Mouse (Mus musculus) lung, embryonic 15.5 days (tissue): ENCODE measurements around the gene Myh9. TPM values are rescaled to one million over a fixed set of nuclear protein-coding genes. Genes with fewer than 3 reads are reported as not detected.

Experiments used
- ATAC-seq: fragments of 200-750 bp; cut with Nextera tagmentation; 2 replicates; pipeline ENCODE4 v1.8.0; 2017; ENCODE audit warnings: moderate number of reproducible peaks, borderline replicate concordance; ENCODE audit not compliant: low FRiP score, low TSS enrichment; ENCODE audit errors: extremely low read depth
- H3K27ac ChIP-seq: fragments of 300-500 bp; sonication (generic); 2 replicates; pipeline ENCODE4 v1.5.1; 2015; ENCODE audit warnings: moderate library complexity, mild to moderate bottlenecking, inconsistent platforms
- H3K27me3 ChIP-seq: fragments of 300-500 bp; sonication (generic); 2 replicates; pipeline ENCODE4 v1.6.1; 2015; ENCODE audit warnings: inconsistent platforms
- H3K36me3 ChIP-seq: fragments of 300-500 bp; sonication (generic); 2 replicates; pipeline ENCODE4 v1.6.1; 2015; ENCODE audit warnings: inconsistent platforms
- H3K4me1 ChIP-seq: fragments of 300-500 bp; sonication (generic); 2 replicates; pipeline ENCODE4 v1.6.1; 2015; ENCODE audit warnings: inconsistent platforms
- H3K4me2 ChIP-seq: fragments of 300-500 bp; sonication (generic); 2 replicates; pipeline ENCODE4 v1.6.1; 2015; ENCODE audit warnings: inconsistent platforms, mild to moderate bottlenecking, moderate library complexity
- H3K4me3 ChIP-seq: fragments of 300-500 bp; sonication (generic); 2 replicates; pipeline ENCODE4 v1.5.1; 2015; ENCODE audit warnings: mild to moderate bottlenecking, inconsistent platforms
- H3K9ac ChIP-seq: fragments of 300-500 bp; sonication (generic); 2 replicates; pipeline ENCODE4 v1.6.1; 2015; ENCODE audit warnings: inconsistent platforms
- H3K9me3 ChIP-seq: fragments of 300-500 bp; sonication (generic); 2 replicates; pipeline ENCODE4 v1.6.1; 2016; ENCODE audit warnings: inconsistent platforms
- WGBS: fragments of 180-500 bp; shearing (Covaris S2); methylation state at CpG from one replicate; pipeline ENCODE4 v1.1.7; 2015; 5-methylcytosine and 5-hydroxymethylcytosine counted together
- polyA plus RNA-seq: library from polyadenylated mRNA; unstranded; fragments of >200 nt; fragmentation: Nextera tagmentation; extraction: Ambion mirVana; gene quantifications from 2 replicates; pipeline ENCODE4 v1.2.1, GENCODE M21; 2015

Gene Myh9
- polyA plus RNA-seq, 1 experiment from 2014 or later, result 67.7 TPM

DNA sequence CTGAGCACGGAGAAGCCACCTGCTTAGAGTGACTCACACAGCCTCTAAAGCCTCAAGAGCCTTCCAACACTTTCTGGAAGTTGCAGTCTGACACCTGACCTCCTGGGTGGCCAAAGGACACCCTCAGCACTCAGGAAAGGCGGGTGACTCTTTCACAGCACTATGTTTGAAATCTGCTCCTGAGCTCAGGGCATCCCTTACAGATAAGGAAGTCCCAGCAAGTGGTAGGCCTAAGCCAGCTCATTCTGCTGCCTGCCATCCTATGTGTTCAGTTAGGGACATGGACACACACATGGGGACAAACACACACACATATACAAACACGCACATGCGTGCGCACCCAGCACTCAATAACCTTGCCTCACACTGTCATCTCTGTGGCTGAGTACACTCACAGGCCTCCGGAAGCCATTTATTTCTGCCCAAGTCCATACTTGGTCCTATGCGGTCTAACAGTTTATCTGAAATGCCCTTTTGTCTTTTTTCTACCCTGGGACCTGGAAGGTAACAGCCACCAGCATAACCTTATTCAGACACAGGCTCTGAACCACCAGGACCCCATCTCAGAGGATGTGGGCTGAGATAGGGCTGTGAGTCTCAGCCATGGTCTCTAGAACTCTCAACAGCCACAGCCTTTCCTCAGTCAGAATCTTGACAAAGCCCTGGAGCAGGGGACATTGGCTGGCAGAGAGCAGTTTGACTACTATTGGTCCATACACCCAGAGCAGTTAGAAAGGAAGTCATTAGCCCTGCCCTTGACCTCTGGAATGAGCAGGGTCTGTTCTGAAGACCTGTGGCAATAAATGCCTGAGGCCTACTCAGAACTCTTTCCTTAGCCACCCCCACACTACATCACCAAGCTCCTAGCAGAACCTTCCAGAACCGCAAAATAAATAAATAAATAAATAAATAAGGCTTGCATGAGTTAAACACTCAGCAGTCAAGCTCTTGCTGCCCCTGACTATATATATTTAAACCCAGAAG is 42.2 kb downstream of the Myh9 start:
- H3K27ac ChIP-seq, result peak overlapping the region; percentile 95
- 0 out of 2 replicates have a peak overlapping the region, but pooled peaks have one; percentile 30 for H3K4me2 ChIP-seq
- no peaks in the 10 kb centered on the region for H3K27me3 ChIP-seq
- H3K36me3 ChIP-seq, result peaks cover 42% of the 10 kb centered on the region
- no peak for ATAC-seq
- 76% methylated on average over 8 of the region's 8 CpGs for WGBS
- peaks cover 57% of the 10 kb centered on the region for H3K4me1 ChIP-seq
- H3K9me3 ChIP-seq, result no peaks in the 10 kb centered on the region
- H3K9ac ChIP-seq, result peak overlapping the region; percentile 25
- H3K4me3 ChIP-seq, result no peak overlapping the region

DNA sequence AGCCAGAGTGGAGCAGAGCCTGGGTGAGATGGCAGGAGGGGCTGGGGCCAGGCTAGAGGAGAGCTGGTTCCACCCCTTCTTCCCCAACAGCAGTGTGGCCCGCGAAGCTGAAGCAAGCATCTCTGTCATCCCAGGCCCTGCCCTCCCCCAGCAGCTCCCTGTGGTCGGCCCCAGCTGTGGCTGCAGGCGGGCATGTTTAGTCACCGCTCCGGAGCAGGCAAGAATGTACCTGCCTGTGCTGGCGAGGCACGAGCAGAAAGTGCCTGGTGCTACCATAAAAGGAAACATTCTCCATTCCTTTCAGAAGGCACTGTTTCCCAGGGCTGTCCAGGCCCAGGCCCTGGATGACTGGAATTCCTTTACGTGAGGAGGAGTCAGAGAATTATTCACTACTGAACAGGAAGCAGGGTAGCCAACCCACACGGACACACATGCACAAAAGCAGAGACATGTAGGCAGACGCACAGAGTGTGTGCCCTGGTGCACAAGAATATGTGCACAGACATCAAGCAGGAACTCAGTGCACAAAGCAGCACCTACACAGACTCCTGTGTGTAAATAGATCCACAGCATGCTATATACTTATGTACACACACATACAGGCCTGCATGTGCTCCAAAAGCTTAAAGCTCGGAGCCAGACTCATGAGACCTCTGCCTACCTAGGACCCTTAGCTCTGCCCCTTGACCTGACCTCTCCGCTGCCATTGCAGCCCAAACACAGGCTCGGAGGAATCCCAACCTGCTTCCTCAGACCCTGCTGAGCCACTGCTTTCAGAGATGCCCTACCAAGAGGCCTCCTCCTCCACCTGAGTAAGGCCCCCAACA is 43.1 kb downstream of the Myh9 start:
- Histone ChIP-seq H3K4me1 (peaks cover 49% of the 10 kb centered on the region), H3K9ac (peak overlapping the region; percentile 25)

DNA sequence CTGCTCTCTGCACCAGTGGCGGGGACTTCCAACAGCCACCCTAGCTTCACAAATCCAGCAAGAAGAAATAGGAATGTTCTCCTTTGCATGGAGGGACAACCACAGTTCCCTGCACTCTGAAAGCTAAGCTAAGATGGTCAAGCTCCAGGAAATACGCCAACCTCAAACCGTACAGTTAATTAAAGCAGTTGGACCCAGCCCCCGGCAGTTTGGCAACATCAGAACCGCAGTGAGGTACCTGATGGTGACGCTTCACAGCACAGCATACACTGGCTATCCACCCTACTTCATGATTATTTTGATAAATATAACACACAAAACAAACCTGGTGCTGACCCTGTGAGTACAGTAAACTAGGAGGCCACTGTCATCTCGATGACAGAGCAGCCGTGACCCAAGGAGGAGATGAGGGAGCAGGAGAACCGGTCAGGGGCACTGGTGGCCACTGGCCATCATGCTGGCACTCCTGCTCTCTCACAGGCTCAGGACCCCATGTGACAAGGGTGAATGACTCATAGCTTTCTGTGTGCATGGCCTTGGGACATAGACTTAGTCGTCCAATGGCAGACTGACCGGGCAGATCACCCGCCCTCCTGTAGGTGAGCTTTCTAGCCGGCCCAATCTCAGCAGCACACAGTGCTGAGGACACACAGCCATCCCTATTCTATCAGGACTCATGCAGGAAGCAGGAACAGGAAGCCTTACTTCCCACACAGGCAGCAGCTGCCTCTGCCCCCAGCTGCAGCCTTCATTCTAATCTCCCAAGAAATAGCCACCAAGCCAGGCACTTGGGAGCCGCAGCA is 44.2 kb downstream of the Myh9 start:
- Histone ChIP-seq H3K27me3 (no peaks in the 10 kb centered on the region), H3K4me2 (peak overlapping the region; percentile 30; the same call in 1 of the 2 replicates), H3K4me1 (peaks cover 48% of the 10 kb centered on the region), H3K36me3 (peaks cover 49% of the 10 kb centered on the region), H3K27ac (peak overlapping the region; percentile 95), H3K9me3 (no peaks in the 10 kb centered on the region), H3K4me3 (no peak overlapping the region), H3K9ac (peak overlapping the region; percentile 20)
- WGBS, result 63% methylated on average over 14 of the region's 14 CpGs
- ATAC-seq, result no peak

More for the DNA sequence above, 43.1 kb downstream of the Myh9 start:
- H3K4me3 ChIP-seq, result no peak overlapping the region
- H3K36me3 ChIP-seq, result peaks cover 45% of the 10 kb centered on the region
- no peaks in the 10 kb centered on the region for H3K27me3 ChIP-seq
- no peaks in the 10 kb centered on the region for H3K9me3 ChIP-seq
- H3K4me2 ChIP-seq, result peak overlapping the region; percentile 30
- ATAC-seq, result peak; percentile 75
- H3K27ac ChIP-seq, result peak overlapping the region; percentile 95
- 13% methylated on average over 14 of the region's 14 CpGs for WGBS

DNA sequence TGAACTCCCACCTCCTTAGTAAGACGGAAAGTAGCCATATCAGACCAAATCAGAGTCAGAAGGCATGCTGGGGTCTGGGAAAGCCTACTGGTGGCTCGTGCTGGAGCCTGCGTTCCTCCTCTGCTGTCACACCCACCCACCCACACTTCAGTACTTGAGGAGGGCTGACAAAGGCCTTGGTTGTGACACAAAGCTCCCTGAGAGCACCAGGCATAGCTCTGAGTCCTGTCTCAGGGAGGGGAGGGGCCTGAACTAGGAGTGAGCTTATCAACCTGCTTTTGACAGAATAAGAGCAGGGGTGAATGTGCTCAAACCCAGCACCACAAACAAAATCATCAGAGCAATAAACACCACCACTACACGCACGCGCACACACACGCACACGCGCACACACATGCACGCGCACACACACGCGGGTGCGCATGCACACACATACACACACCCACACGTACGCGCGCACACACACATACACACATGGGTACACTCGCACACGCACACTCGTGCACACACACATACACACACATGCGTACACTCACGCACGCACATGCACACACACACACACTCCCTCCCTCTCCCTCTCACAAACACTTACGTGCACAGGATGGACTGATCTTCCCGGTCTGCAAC is 45.5 kb downstream of the Myh9 start:
- peaks cover 51% of the 10 kb centered on the region for H3K36me3 ChIP-seq
- peak overlapping the region; percentile 12; the same call in 1 of the 2 replicates for H3K27ac ChIP-seq
- no peaks in the 10 kb centered on the region for H3K27me3 ChIP-seq
- WGBS, result 91% methylated on average over 26 of the region's 26 CpGs
- no peaks in the 10 kb centered on the region for H3K9me3 ChIP-seq
- H3K4me1 ChIP-seq, result peaks cover 45% of the 10 kb centered on the region
- no peak overlapping the region for H3K4me3 ChIP-seq
- H3K9ac ChIP-seq, result no peak overlapping the region
- no peak for ATAC-seq
- H3K4me2 ChIP-seq, result no peak overlapping the region

DNA sequence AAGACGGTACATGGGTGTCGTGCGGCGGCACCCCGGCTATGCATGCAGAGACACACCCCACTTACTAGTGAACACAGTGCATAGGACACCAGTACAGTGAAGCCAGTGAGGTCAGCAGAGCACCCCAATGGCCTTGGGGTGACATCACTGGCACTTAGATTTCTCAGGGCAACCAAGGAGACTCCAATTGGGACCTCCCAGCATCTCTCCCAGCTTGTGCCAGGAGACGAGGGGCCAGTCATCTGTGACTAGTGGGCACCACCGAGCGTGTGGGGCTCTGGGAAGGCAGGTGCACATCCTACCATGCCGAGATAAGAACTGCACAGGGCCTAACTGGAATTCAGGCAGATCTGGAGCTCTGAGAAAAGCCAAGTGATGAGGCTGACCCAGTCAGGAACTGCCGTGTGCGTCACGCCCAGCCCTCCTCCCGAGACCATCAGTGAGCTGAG is 47.0 kb downstream of the Myh9 start:
- peaks cover 57% of the 10 kb centered on the region for H3K36me3 ChIP-seq
- no peaks in the 10 kb centered on the region for H3K27me3 ChIP-seq
- H3K9me3 ChIP-seq, result no peaks in the 10 kb centered on the region
- H3K9ac ChIP-seq, result no peak overlapping the region
- H3K27ac ChIP-seq, result no peak overlapping the region
- H3K4me1 ChIP-seq, result peaks cover 30% of the 10 kb centered on the region
- no peak overlapping the region for H3K4me3 ChIP-seq
- WGBS, result 82% methylated on average over 13 of the region's 13 CpGs
- ATAC-seq, result no peak
- H3K4me2 ChIP-seq, result no peak overlapping the region

DNA sequence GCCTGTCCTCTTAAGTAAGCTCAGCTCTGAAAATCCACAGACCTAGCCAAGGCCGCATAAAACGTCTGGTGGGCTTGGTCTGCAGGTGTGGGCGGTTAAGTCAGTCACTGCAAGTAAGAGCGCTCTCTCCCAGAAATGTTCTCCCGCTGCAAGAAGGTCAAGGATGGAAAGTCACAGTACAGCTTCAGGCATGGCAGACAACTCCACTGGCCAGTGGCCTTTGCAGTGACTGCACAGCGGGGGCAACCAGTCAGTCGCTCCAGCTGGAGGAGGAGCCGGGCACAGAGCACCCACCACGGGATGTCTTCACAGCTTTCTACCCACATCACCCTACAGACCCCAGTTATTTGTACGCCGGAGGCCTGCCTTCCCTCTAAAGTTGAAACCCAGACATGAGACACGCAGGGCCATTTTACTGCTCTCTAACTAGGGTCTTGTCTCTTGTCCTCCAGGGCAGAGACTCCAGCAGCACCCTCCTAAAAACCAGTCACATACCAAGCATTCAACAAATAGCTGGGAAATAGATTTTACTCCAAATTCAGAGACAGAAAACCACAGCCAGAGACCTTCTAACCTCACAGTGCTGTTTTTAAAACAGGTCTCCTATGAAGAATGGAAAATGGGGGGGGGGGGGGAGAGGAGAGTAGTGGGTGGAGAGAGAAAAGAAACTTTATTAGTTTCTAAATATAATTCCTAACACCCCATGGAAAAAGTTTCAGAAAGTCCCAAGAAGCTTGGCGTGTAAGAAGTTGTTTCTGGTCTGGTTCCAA is 47.7 kb downstream of the Myh9 start:
- Histone ChIP-seq H3K9me3 (no peaks in the 10 kb centered on the region), H3K9ac (no peak overlapping the region), H3K27ac (no peak overlapping the region), H3K4me3 (no peak overlapping the region), H3K4me1 (peaks cover 24% of the 10 kb centered on the region), H3K4me2 (no peak overlapping the region), H3K36me3 (peaks cover 63% of the 10 kb centered on the region), H3K27me3 (no peaks in the 10 kb centered on the region)
- ATAC-seq, result no peak
- WGBS, result 84% methylated on average over 13 of the region's 13 CpGs

DNA sequence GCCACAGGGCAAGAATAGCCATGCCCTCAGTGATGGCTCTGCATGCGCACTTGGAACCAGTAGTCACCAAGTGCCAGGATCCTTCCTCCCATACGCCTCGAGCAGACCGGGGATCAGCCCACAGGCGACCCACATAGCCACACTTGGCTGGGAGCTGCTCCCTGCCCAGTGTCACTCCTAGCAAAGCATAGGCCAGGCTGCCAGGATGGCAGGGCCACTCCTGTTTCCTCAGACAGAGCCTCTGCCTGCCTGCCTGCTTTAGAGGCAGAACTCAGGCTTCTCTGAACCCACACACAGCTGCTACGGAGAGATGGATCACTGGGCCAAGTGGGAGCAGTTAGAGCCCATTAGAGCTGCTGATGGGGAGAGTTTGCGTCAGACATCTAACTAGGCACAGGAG is 48.4 kb downstream of the Myh9 start:
- 83% methylated on average over 7 of the region's 7 CpGs for WGBS

DNA sequence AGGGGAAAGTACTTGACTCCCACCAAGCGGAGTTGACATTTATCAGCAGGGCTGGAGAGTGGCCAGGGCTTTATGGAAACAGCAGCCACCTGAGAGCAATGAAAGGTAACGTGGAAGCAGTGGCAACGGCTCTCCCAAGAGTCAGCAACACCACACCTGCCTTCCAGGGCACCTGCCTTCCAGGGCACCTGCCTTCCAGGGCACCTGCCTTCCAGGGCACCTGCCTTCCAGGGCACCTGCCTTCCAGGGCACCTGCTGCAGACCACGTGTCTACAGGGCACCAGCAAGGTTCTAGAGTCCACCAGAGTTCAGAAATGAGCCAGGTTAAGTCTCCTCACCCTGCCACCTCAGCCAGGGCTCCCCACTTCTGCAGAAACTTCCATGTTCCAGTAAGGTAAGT is 48.9 kb downstream of the Myh9 start:
- H3K9me3 ChIP-seq, result no peaks in the 10 kb centered on the region
- H3K9ac ChIP-seq, result no peak overlapping the region
- H3K4me2 ChIP-seq, result no peak overlapping the region
- WGBS, result 81% methylated on average over 4 of the region's 4 CpGs
- no peak overlapping the region for H3K27ac ChIP-seq
- no peak for ATAC-seq
- H3K27me3 ChIP-seq, result no peaks in the 10 kb centered on the region
- peaks cover 76% of the 10 kb centered on the region for H3K36me3 ChIP-seq
- no peak overlapping the region for H3K4me3 ChIP-seq
- peaks cover 12% of the 10 kb centered on the region for H3K4me1 ChIP-seq

More for the DNA sequence above, 48.4 kb downstream of the Myh9 start:
- no peak for ATAC-seq
- Histone ChIP-seq H3K9me3 (no peaks in the 10 kb centered on the region), H3K27me3 (no peaks in the 10 kb centered on the region), H3K9ac (no peak overlapping the region), H3K27ac (no peak overlapping the region), H3K36me3 (peaks cover 71% of the 10 kb centered on the region), H3K4me3 (no peak overlapping the region), H3K4me1 (peaks cover 16% of the 10 kb centered on the region), H3K4me2 (no peak overlapping the region)

DNA sequence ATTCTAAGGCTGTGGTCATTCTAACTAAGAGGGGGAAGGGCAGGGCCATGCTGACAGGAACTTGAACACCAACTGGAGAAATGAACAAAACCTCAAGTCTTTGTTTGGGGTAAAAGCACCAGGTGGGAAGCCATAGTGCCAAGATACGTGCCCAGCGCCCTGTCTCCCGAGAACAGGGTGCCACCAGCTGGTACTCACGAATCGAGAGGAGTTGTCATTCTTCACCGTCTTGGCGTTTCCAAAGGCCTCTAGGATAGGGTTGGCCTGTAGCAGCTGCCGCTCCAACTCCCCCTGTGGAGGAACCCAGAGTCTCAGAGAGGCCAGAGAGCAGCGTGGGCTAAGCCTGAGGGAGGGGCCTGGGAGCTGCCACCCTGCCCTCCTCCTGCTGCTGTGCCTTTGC is 49.9 kb downstream of the Myh9 start:
- ATAC-seq, result no peak
- Histone ChIP-seq H3K27ac (no peak overlapping the region), H3K36me3 (peaks cover 85% of the 10 kb centered on the region), H3K9ac (no peak overlapping the region), H3K27me3 (no peaks in the 10 kb centered on the region), H3K4me1 (peaks cover 2% of the 10 kb centered on the region; the same call in 1 of the 2 replicates), H3K4me3 (no peak overlapping the region), H3K9me3 (no peaks in the 10 kb centered on the region), H3K4me2 (no peak overlapping the region)
- WGBS, result 83% methylated on average over 9 of the region's 9 CpGs

DNA sequence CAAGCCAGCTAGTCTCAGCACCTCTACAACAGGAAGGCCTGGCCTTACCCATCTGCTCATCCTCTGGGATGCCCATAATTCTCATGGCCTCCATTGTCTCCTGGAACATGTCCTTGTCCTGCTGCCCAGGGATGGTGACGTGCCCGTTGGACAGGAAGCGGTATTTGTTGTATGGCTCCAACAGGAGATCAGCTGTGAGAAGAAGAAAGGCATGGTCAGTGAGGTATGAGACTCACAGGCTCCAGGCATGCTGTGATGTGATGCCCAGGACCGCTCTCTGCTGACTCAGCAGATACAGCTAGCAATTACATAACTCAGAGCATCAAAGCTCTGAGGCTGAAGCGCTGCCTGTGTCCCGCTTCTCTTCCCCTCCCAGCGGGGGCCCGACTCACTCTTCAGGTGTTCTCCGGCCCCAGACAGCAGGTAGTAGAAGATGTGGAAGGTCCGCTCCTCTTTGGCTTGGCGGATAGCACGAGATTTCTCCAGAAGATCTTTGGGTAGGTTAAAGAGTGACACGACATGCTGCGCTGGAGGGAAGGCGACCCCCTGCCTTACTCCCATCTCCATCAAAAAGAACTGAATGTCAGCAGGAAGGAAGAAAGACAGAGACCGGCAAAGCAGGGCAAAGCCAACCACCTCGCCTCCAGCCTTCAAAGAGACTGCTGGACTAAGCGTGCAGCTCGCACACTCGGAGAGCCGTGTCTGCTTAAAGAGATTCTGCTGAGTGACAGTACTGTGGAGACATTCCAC is 51.1 kb downstream of the Myh9 start:
- Histone ChIP-seq H3K36me3 (peaks cover 95% of the 10 kb centered on the region), H3K9ac (no peak overlapping the region), H3K4me1 (no peaks in the 10 kb centered on the region), H3K27ac (no peak overlapping the region), H3K4me2 (no peak overlapping the region), H3K27me3 (no peaks in the 10 kb centered on the region), H3K9me3 (no peaks in the 10 kb centered on the region), H3K4me3 (no peak overlapping the region)
- no peak for ATAC-seq
- WGBS, result 87% methylated on average over 21 of the region's 21 CpGs
